Mouse (Mus musculus): ENCODE data around the gene Aldh3a1. TPM values are rescaled to one million over a fixed set of nuclear protein-coding genes. Genes with fewer than 3 reads are reported as not detected.

Gene Aldh3a1
- polyA plus RNA-seq, 1 experiment from 2014 or later: not detected

Other genes starting within 250 kb of the Aldh3a1 start
- 0.53 and 0.62 TPM in 2 replicates for gene Kcnj12, start 185.0 kb upstream of the Aldh3a1 start, polyA plus RNA-seq (2016; fragmentation: Nextera tagmentation; extraction: Ambion mirVana)
- gene Tnfrsf13b, start 80.8 kb upstream of the Aldh3a1 start, polyA plus RNA-seq (2016; fragmentation: Nextera tagmentation; extraction: Ambion mirVana): 1.2 TPM in 2 replicates
- gene Usp22, start 32.5 kb upstream of the Aldh3a1 start, polyA plus RNA-seq (2016; fragmentation: Nextera tagmentation; extraction: Ambion mirVana): 201 and 251 TPM in 2 replicates
- 19.7 and 22.3 TPM in 2 replicates for gene Aldh3a2, start 59.9 kb downstream of the Aldh3a1 start, polyA plus RNA-seq (2016; fragmentation: Nextera tagmentation; extraction: Ambion mirVana)
- not detected in 2 replicates for gene Slc47a2, start 135.3 kb downstream of the Aldh3a1 start, polyA plus RNA-seq (2016; fragmentation: Nextera tagmentation; extraction: Ambion mirVana)
- gene Slc47a1, start 170.8 kb downstream of the Aldh3a1 start, polyA plus RNA-seq (2016; fragmentation: Nextera tagmentation; extraction: Ambion mirVana): 0.10 TPM in 1 of 2 replicates, not detected in the other
- gene Rnf112, start 246.6 kb downstream of the Aldh3a1 start, polyA plus RNA-seq (2016; fragmentation: Nextera tagmentation; extraction: Ambion mirVana): 0.42 and 0.66 TPM in 2 replicates